Comparison of ENCODE assay signal across 8 mouse cellular contexts in the genomic region with DNA sequence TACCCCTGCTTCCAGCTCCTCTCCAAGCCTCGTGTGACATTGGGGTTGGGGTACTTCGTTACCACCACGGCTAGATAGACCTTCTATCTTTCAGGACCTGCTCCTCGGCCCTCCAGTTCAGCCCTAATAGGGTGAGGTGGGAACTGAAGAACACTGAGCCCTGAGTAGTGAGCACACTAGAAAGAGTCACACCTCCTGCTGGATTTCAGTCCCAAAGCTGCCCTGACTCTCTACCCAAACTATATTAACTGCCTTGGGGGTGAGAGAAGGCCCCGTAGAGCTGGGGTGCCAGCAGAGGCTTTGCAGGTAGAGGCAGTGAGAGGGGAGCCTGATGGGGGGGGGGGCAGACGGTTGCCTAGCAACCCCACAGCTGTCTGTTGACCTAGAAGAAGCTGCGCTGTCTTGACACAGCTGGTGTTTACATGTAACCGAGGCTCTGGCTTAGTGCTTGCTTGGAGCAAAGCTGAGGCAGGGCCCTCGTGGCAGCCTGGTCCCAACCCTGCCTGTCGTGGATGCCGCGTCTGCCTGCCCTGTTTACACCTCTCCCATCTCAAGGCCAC. TPM values are rescaled to one million over a fixed set of nuclear protein-coding genes. Genes with fewer than 3 reads are reported as not detected.
DNase-seq lines count a peak whose midpoint lies in the region; ATAC-seq and TF ChIP-seq lines count a peak whose summit lies in the region.

No protein-coding gene starts in this region.

- WGBS in heart, embryonic 11.5 days (ENCODE audit: insufficient replicate concordance), result 14% methylated on average over 12 of the region's 12 CpGs
- WGBS in embryonic facial prominence, embryonic 14.5 days, result 16% methylated on average over 12 of the region's 12 CpGs
- 19% methylated on average over 12 of the region's 12 CpGs for WGBS in intestine, postnatal 0 days

- ATAC-seq in heart, embryonic 11.5 days (replicated peaks; ENCODE audit: insufficient number of reproducible peaks, low FRiP score, low TSS enrichment), result no peak
- peak; percentile 42 for ATAC-seq in embryonic facial prominence, embryonic 14.5 days (ENCODE audit: low read depth)
- ATAC-seq in intestine, postnatal 0 days, result no peak
- no peak for ATAC-seq in cerebellum, adult (ENCODE audit: insufficient number of reproducible peaks, low FRiP score, low TSS enrichment)

- intact Hi-C loops in heart, postnatal 25 days (cut with DNase I), result no loop called here

- H3K27me3 ChIP-seq in heart, embryonic 11.5 days (ENCODE audit: control insufficient read depth, insufficient read depth, low read length), result peaks cover 3% of the 10 kb centered on the region; the same call in 1 of the 2 replicates
- no peaks in the 10 kb centered on the region for H3K27me3 ChIP-seq in embryonic facial prominence, embryonic 14.5 days (replicated peaks; ENCODE audit: control insufficient read depth, insufficient read depth, low read length)
- H3K27me3 ChIP-seq in intestine, postnatal 0 days (replicated peaks; ENCODE audit: control insufficient read depth, insufficient read depth, low read length), result no peaks in the 10 kb centered on the region

- H3K9ac ChIP-seq in heart, embryonic 11.5 days (ENCODE audit: low read depth, low read length), result peak overlapping the region; percentile 77
- no peak overlapping the region for H3K9ac ChIP-seq in embryonic facial prominence, embryonic 14.5 days (ENCODE audit: low read depth, low read length)
- no peak overlapping the region for H3K9ac ChIP-seq in intestine, postnatal 0 days (ENCODE audit: low read depth, low read length)

- H3K4me3 ChIP-seq in heart, embryonic 11.5 days (ENCODE audit: low read depth, low read length), result peak overlapping the region; percentile 44; the same call in 1 of the 2 replicates
- H3K4me3 ChIP-seq in embryonic facial prominence, embryonic 14.5 days (ENCODE audit: low read depth, low read length), result no peak overlapping the region
- H3K4me3 ChIP-seq in intestine, postnatal 0 days (ENCODE audit: low read depth, low read length), result peak overlapping the region; percentile 40; the same call in 1 of the 2 replicates

- no peaks in the 10 kb centered on the region for H3K36me3 ChIP-seq in heart, embryonic 11.5 days (ENCODE audit: control insufficient read depth, insufficient read depth, low read length)
- 0 out of 2 replicates have a peak, but pooled peaks cover under 1% of the 10 kb centered on the region for H3K36me3 ChIP-seq in embryonic facial prominence, embryonic 14.5 days (ENCODE audit: control insufficient read depth, insufficient read depth, low read length)
- no peaks in the 10 kb centered on the region for H3K36me3 ChIP-seq in intestine, postnatal 0 days (ENCODE audit: control insufficient read depth, insufficient read depth)

- peak overlapping the region; percentile 97 for H3K27ac ChIP-seq in heart, embryonic 11.5 days (ENCODE audit: low read depth, low read length)
- H3K27ac ChIP-seq in embryonic facial prominence, embryonic 14.5 days (replicated peaks; ENCODE audit: low read depth, low read length), result peak overlapping the region; percentile 61
- H3K27ac ChIP-seq in intestine, postnatal 0 days (ENCODE audit: low read depth, low read length), result peak overlapping the region; percentile 74

- DNase-seq in heart, postnatal 25 days (ENCODE audit: low spot score), result no peak
- peak; percentile 88 for DNase-seq in embryonic facial prominence, embryonic 14.5 days (ENCODE audit: low spot score)
- peak; percentile 77 for DNase-seq in naive thymus-derived CD4-positive, alpha-beta T cell, adult 2 months (ENCODE audit: low read depth)
- DNase-seq in spleen, postnatal 36 days (ENCODE audit: low spot score in 2 of 2), result no peak
- no peak for DNase-seq in layer of hippocampus, postnatal 25 days (ENCODE audit: extremely low spot score in 1 of 2, low spot score in 1 of 2)

- H3K4me2 ChIP-seq in heart, embryonic 11.5 days, result peak overlapping the region; percentile 78
- H3K4me2 ChIP-seq in embryonic facial prominence, embryonic 14.5 days (ENCODE audit: low read depth, low read length), result peak overlapping the region; percentile 87
- peak overlapping the region; percentile 87 for H3K4me2 ChIP-seq in intestine, postnatal 0 days (replicated peaks; ENCODE audit: low read depth)

- TF ChIP-seq CTCF in intestine, postnatal 0 days (IDR thresholded peaks at IDR 0.05; ENCODE audit: low read depth), result no peak

- peaks cover 64% of the 10 kb centered on the region for H3K4me1 ChIP-seq in heart, embryonic 11.5 days (ENCODE audit: control insufficient read depth, insufficient read depth, low read length)
- H3K4me1 ChIP-seq in embryonic facial prominence, embryonic 14.5 days (ENCODE audit: control insufficient read depth, insufficient read depth, low read length), result peaks cover 48% of the 10 kb centered on the region
- peaks cover 22% of the 10 kb centered on the region for H3K4me1 ChIP-seq in intestine, postnatal 0 days (replicated peaks; ENCODE audit: control insufficient read depth, insufficient read depth, low read length)

- no peaks in the 10 kb centered on the region for H3K9me3 ChIP-seq in heart, embryonic 11.5 days (replicated peaks; ENCODE audit: control insufficient read depth, low read length)
- H3K9me3 ChIP-seq in embryonic facial prominence, embryonic 14.5 days (ENCODE audit: control insufficient read depth, low read length), result no peaks in the 10 kb centered on the region
- no peaks in the 10 kb centered on the region for H3K9me3 ChIP-seq in intestine, postnatal 0 days (ENCODE audit: control insufficient read depth)

RNA-seq across cellular contexts. Expression of gene Wasf2, which starts 44.4 kb away (rescaled TPM):
- polyA plus RNA-seq in heart, embryonic 11.5 days (2014; fragmentation: Nextera tagmentation; extraction: Ambion mirVana), result 37.3 and 55.8 TPM in 2 replicates
- total RNA-seq in heart, postnatal 25 days (2021), result 100 to 1,000 TPM in 1 of 2 experiments, 10 to 100 TPM in 1; 77.7 to 110 TPM
- polyA plus RNA-seq in embryonic facial prominence, embryonic 14.5 days (2014; fragmentation: Nextera tagmentation; extraction: Ambion mirVana), result 83.4 and 92.4 TPM in 2 replicates
- 64.6 and 68.4 TPM in 2 replicates for polyA plus RNA-seq in intestine, postnatal 0 days (2015; fragmentation: Nextera tagmentation; extraction: Ambion mirVana)
- total RNA-seq in layer of hippocampus, postnatal 25 days (2021), result 10 to 100 TPM; 28.9 to 32.8 TPM

Comparison
In these comparisons a context has a peak if more than half of its experiments do, and no peak if none do; other contexts are left out.
1. DNase-seq: peak in embryonic facial prominence, embryonic 14.5 days (single experiment) and naive thymus-derived CD4-positive, alpha-beta T cell, adult 2 months (single experiment); none in heart, postnatal 25 days (single experiment), spleen, postnatal 36 days (0 of 2) and layer of hippocampus, postnatal 25 days (0 of 2).
2. Peak in every context shown above with its lines, with median percentiles within 50 percentile points of each other: H3K27ac ChIP-seq and H3K4me2 ChIP-seq.